Mouse (Mus musculus): ENCODE measurements around the gene Dph2.
A peak's percentile ranks its signal among the peaks of the same experiment; 100 is the strongest.

Gene Dph2

DNA sequence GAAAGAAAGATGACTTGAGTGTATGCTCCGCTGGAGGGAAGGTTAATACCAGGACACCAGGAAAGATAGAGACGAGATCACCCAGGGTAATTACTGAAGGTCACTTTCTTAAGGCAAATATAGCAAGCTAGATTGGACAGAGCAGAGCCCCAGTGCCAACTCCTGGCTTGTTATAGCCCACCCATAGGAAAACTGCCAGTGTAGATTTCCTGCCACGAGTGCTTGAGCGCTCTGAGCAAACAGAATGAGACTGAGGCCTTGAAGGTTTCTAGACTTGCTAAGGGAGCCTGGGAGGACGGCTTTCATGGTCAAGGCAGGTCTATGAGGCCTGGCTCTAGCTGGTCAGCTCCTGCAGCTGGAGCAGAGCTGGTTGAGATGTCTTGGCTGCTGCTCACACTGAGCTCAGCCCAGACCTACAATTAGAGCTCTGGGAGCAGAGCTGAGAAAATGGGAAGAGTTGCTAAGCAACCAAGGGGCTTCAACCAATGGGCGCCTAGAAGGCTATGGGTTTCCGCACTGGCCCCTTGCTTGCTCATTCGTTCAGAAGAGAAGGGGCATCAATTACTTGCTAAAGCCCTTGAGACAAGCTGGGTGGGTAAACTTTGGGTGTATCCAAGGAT, 17.1 kb upstream of the Dph2 start:
- no peak for DNase-seq

DNA sequence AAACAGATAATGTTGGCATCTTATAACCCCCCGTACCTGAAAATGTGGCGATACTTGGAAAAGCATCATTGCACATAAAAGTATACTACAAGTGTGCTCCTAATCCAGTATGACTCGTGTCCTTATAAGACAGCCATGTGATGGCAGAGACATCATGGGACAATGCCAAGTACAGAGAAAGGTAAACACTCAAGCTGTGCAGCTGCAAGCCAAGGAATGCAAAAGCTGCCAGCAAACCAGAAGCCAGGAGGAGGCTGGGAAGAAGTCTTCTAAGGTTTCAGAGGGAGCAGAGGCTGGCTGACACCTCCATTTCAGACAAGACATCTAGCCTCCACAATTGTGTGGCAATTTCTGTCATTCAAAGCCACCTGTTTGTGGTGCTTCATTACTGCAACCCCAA, 14.4 kb upstream of the Dph2 start:
- DNase-seq: no peak

DNA sequence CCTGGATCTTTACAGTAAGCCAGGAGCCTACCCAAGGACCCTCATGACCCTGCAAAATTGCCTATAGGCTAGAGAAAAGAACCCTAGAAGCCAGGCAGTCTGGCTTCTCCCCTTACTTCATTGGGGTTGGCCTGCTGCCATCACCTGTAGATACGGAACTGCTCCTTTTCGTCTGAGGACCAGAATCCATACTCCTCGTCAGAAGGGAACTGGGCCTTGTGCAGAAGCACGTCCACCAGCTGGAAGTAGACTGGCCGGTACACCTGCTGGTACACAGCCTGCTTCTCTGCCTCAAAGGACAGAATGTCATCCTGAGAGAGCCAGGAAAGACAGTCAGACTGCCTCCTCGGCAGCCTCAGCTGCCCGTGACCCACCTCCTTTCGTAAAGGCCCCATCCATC, 12.9 kb upstream of the Dph2 start:
- no peak for DNase-seq

- no peak for DNase-seq
These were observed 12.3 kb upstream of the Dph2 start for GRCm38 (mm10) chr4:117904094-117904493.

DNA sequence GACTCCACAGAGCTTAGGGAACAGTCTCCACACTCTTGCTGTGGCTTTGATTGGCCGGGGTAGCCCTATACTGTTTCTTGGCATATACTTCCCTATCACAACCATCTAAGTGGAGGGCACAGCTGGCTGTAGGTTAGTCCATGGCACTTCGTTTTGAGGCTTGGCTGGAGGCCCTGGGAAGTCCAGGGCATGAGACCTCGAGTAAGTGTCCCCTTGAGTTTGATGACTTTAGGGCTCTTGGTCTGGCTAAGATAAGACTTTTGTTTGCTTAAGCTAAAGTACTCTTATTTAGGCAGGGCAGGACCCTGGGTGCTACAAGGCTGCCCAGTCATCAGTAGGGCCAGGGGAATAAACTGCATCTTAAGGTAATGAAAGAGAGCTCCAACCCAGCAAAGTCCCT, 6.3 kb upstream of the Dph2 start:
- DNase-seq: no peak

DNA sequence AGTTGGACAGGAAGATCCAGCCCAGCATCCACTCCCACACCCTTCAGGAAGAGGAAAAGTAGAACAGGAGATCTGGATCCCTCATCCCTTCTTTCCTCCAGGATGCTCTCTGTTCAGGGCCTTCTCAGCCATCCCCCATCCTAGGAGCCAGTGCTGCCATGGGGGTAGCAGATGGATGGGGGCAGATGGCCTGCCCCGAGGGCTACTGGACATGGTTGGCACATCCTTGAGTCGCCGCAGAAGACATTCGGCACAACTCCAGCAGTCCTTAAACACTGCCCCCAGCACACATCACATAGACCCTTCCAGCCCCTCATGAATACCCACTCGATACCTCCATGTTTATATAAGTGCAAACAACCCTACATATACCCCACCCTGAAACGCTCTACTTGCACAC, 4.2 kb upstream of the Dph2 start:
- no peak for DNase-seq

DNA sequence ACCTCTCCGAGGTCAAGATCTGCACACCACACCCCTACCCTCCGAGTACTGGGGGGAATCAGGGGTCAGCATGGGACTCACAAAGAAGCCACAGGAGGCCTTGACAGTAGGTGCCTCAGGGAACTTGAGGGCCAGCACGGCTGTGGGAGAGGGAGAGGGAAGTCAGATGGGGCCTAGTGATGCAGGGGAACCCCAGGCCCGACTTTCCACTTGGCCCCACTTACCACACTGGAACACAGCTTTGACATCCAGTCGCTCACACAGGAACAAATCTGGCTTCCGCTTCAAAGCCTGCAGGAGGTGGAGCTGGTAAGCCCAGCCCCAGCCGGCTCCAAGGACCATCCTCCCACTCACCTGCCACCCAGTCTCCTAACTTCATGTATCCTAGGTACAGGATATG, 3.5 kb upstream of the Dph2 start:
- DNase-seq: no peak

DNA sequence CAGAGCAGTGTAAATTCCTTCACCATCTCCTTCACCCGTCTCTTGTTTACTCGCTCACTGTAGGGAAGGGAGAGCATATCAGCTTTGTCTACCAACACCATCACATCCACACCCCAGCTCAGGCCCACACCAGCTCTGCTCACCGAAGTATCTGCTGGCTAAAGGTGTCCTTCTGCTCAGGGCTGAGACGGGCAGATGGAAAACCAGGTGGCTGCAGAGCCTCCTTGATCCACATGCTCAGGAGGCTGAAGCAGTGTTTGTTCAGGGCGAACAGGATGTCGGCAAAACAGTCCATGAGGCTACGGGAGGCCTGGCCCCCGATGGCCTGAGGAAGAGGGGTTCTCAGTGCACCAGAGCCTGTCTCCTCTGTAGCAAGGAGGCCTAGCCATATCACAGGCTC, 2.8 kb upstream of the Dph2 start:
- DNase-seq: no peak

- no peak for DNase-seq
These were observed 1.5 kb upstream of the Dph2 start for GRCm38 (mm10) chr4:117893376-117893775.

GRCm38 (mm10) chr4:117890750-117891149, 1.1 kb downstream of the Dph2 start:
- no peak for DNase-seq

GRCm38 (mm10) chr4:117890031-117890430, 1.8 kb downstream of the Dph2 start:
- no peak for DNase-seq

- DNase-seq: no peak
These were observed 2.4 kb downstream of the Dph2 start for GRCm38 (mm10) chr4:117889471-117889870.

DNA sequence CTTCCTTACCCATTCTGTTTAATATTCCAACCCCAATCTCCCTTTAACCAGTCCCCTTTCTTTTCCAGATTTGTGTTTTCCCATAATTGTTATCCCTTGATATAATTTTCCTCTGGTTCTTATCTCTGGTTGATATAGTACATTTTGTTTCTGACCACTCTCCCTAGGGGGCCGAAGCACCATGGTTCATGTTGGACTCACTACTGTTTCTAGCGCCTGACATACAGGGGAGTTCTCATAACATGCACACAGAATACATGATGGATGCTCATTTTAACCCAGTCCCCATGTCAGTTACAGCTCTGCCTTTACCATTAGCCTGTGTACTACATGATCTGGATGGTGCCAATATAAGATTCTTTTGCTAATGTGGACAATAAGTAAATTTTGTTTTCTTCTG, 3.9 kb downstream of the Dph2 start:
- no peak for DNase-seq

GRCm38 (mm10) chr4:117887133-117887532, 4.7 kb downstream of the Dph2 start, which contains the start of gene Atp6v0b:
Gene Atp6v0b (minus strand): TSS chr4:117887333.
- peak; percentile 86 to 91 for DNase-seq

- DNase-seq: no peak
These were observed 5.2 kb downstream of the Dph2 start for GRCm38 (mm10) chr4:117886644-117887043.

GRCm38 (mm10) chr4:117885994-117886393, 5.8 kb downstream of the Dph2 start:
- no peak for DNase-seq

DNA sequence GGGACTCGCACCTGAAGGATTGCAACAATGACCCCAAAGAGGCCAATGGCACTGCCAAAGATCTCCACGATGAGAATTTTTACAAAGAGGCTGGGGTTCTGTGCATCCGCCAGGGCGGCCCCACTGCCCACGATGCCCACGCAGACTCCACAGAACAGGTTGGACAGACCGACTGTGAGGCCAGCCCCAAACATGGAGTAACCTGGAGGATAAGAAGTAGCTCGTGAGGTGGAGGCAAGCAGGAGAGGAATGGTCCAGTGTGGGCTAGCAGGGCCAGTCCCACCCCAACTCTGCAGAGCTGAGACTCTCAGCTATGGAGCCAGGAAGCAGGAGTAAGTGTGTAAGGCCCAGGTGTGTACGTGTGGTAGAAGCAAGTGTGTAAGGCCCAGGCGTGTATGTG, 6.7 kb downstream of the Dph2 start:
- DNase-seq: no peak

DNA sequence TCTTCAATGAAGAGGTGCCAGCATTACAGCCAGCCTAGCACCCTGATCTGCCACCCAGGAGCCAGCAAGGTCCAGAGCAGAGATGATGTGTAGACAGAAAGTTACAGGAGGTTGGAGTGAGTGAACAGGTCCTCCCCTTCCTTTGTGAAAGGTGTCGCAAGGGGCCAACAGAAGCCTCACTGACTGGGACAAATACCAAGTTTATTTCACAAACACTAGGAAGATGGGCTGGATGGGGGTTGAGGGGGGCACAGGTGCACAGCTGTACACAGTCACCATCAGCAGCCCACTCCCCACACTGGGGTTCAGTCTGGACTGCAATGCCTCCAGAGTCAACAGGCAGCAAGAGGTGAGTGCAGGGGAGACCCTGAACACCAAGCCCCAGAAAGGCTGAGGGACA, 7.7 kb downstream of the Dph2 start:
- DNase-seq: no peak

- no peak for DNase-seq
These were observed 8.8 kb downstream of the Dph2 start, which contains the start of gene B4galt2 for GRCm38 (mm10) chr4:117882701-117883691. Gene B4galt2 (minus strand): TSS chr4:117883487.

GRCm38 (mm10) chr4:117878703-117879102, 13.1 kb downstream of the Dph2 start:
- DNase-seq: no peak

DNA sequence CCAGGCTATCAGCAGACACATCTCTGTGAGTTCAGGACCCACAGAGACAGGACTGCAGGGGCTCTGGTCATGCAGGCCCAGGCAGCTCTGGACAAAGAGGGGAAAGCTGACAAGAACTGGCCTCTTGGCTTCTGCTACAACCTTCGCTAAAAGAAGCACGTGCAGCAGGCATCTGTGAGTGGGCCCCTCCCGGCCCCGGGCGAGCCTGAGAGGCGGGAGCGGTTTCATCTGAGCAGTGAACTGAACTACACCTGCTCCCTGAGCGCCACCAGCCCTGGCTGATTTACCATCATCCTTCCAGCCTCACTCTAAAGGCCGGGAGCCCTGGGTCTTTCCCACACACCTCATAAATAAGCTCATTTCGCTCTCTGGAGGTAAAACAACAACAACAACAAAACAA, 13.5 kb downstream of the Dph2 start:
- peak; percentile 53 to 54 for DNase-seq

DNA sequence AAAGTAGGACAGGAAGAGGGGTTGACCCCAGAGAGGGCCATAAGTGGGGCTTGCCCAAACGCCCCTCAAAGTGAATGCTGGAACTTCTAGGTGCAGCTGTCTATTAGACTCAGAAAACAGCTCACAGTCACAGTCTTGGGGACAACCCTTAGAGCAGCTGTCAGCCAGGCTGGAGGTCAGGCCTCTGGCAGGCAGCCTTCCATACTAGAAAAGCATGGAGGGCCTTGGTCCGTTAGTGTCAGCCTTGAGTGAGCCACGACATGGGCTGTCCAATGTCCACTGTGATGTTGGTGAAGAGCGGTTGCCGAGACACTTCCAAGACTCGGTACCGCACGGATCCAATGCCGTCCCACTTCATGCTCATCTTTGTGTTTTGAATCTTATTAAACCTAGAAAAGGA, 18.2 kb downstream of the Dph2 start:
- no peak for DNase-seq

- no peak for DNase-seq
These were observed 19.4 kb downstream of the Dph2 start, which contains the start of gene Ccdc24 for GRCm38 (mm10) chr4:117872471-117872886. Gene Ccdc24 (minus strand): TSS chr4:117872557.

DNA sequence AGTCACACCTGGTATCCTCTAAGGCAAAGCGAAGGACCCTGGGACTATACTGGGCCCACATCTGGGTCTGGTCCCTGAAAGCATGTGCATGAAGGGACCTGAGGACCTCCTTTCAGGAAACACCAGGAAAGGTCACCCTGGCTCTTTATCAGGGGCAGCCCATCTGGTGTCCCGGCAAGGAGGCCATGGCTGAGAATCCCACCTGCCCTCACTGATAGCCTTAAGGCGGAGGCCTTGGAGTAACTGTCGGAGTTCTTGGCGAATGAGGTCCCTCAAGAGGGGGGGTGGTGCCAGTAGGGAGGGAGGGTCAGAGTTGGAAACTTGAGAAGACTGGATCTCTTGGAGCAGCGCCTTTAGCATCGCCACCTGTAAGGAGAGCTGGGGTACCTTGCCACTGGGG, 20.0 kb downstream of the Dph2 start:
- no peak for DNase-seq
